Mouse (Mus musculus): Measurements from ENCODE around the gene Selenbp1.
"Not testable (repeated sequence)": the region's sequence is repeated elsewhere in the genome, so short reads cannot be mapped to it uniquely, and the experiment has no call there.

GRCm38 (mm10) chr3:94926301-94926736 lies 6.5 kb upstream of the Selenbp1 start:
- not testable (repeated sequence) for TF ChIP-seq ZC3H11A (IDR thresholded peaks at IDR 0.05; ENCODE audit: low read depth, low read length); CTCF (IDR thresholded peaks at IDR 0.05 in 2 of 3, conservative IDR thresholded peaks at IDR 0.05 in 1 of 3; ENCODE audit: control insufficient read depth in 1 of 3, insufficient read depth in 1 of 3, low read depth in 2 of 3, low read length in 3 of 3, poor library complexity in 1 of 3, severe bottlenecking in 1 of 3); MEF2A (IDR thresholded peaks at IDR 0.05; ENCODE audit: extremely low read depth, insufficient replicate concordance, low read depth, low read length, poor library complexity, severe bottlenecking)
- TF ChIP-seq ETS1 (IDR thresholded peaks at IDR 0.05; ENCODE audit: low read depth, low read length) (peak; percentile 82), SIN3A (IDR thresholded peaks at IDR 0.05; ENCODE audit: low read length) (peak; percentile 49), ZNF384 (IDR thresholded peaks at IDR 0.05; ENCODE audit: low read depth, low read length) (peak; percentile 92), RCOR1 (IDR thresholded peaks at IDR 0.05; ENCODE audit: low read depth, low read length) (peak; percentile 92), GATA1 (IDR thresholded peaks at IDR 0.05; ENCODE audit: low read depth, low read length) (peak; percentile 92), EP300 (IDR thresholded peaks at IDR 0.05; ENCODE audit: low read depth in 1 of 2, low read length in 2 of 2) (peak; percentile 77 to 87)

All from MEL (cell line).